Mouse (Mus musculus): Measurements from ENCODE around the gene Deup1. TPM values are rescaled to one million over a fixed set of nuclear protein-coding genes. Genes with fewer than 3 reads are reported as not detected.
A peak's percentile ranks its signal among the peaks of the same experiment; 100 is the strongest.

The Deup1 gene
- polyA plus RNA-seq, 1 experiment from 2014 or later, result 0.13 TPM

DNA sequence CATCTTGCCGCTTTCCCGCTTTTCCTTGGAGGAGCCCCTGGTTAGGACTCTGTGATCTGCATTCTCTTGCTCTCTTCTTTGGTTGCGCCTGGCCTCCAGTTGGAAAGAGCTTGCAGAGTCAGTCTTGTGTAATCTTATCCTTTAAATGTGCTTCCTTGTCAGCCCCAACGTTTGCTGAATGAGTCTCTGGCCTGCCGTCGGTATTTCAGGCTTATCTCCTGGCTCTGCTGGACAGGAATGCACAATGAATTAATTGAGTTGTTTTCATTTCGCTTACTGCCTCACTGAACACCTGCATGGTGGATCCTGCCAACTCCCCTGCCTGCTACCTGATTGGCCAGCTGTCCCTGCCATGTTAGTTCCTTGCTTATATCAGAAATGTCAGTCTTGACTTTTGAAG is 114.8 kb downstream of the Deup1 start:
- Histone ChIP-seq H3K4me3 (ENCODE audit: low read depth, low read length) (no peak overlapping the region), H3K9ac (replicated peaks) (no peak overlapping the region), H3K9me3 (ENCODE audit: low read length) (no peaks in the 10 kb centered on the region), H3K36me3 (replicated peaks; ENCODE audit: insufficient read depth, low read length) (no peaks in the 10 kb centered on the region), H3K4me1 (ENCODE audit: insufficient read depth) (peaks cover 11% of the 10 kb centered on the region; the same call in 1 of the 2 replicates), H3K4me2 (ENCODE audit: low read depth, low read length) (no peak overlapping the region), H3K27me3 (ENCODE audit: insufficient read depth, low read length) (no peaks in the 10 kb centered on the region), H3K27ac (ENCODE audit: low read depth) (no peak overlapping the region)
- DNase-seq (no peak), ATAC-seq (no peak)
- TF ChIP-seq CTCF (IDR thresholded peaks at IDR 0.05; ENCODE audit: low read depth) (no peak), EP300 (IDR thresholded peaks at IDR 0.05; ENCODE audit: low read depth) (no peak)
- WGBS (ENCODE audit: insufficient replicate concordance), result 61% methylated on average over 7 of the region's 7 CpGs

DNA sequence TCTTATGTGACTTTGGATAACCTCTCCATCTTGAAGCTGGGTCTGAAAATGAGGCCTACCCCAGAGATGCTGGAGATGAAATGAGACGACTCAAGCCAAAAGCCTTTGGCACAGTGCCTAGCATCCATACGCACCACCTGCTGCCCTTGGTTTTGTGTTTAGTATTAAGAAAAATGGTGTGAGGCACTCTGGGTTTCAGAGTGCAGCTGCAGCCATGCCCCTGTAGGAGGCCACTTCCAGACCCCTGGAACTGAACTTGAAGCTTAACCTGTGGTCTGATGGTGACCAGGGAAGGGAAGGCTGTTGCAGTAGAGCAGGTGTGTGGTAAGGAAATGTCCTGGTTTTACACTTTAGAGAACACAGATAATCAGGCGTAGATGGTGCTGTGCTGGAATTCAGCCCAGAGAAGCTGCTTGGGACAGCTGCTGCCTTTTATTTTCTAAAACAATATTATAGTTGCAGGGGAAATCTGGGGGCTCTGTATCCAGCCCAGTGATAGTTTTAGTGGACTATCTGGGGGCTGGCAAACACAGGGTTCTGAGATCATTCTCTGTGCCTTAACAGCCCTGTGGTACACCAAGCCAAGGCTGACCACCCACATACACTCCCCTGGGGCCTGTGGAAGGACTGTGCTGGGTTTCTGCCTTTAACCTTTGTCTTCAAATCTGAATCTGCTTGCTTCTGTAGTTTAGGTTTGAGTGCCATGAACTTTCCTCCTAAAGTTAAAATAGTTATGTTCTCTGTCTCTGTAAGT is 117.0 kb downstream of the Deup1 start:
- H3K9me3 ChIP-seq (ENCODE audit: low read length), result no peaks in the 10 kb centered on the region
- DNase-seq, result no peak
- TF ChIP-seq EP300 (IDR thresholded peaks at IDR 0.05; ENCODE audit: low read depth) (no peak), CTCF (IDR thresholded peaks at IDR 0.05; ENCODE audit: low read depth) (0 out of 2 replicates have a peak, but pooled peaks have one; percentile 1)
- no peak overlapping the region for H3K4me3 ChIP-seq (ENCODE audit: low read depth, low read length)
- no peak overlapping the region for H3K27ac ChIP-seq (ENCODE audit: low read depth)
- peaks cover 18% of the 10 kb centered on the region for H3K4me1 ChIP-seq (ENCODE audit: insufficient read depth)
- no peak overlapping the region for H3K4me2 ChIP-seq (ENCODE audit: low read depth, low read length)
- H3K36me3 ChIP-seq (replicated peaks; ENCODE audit: insufficient read depth, low read length), result no peaks in the 10 kb centered on the region
- no peak for ATAC-seq
- no peak overlapping the region for H3K9ac ChIP-seq (replicated peaks)
- WGBS (ENCODE audit: insufficient replicate concordance), result 63% methylated on average over 3 of the region's 3 CpGs
- H3K27me3 ChIP-seq (ENCODE audit: insufficient read depth, low read length), result no peaks in the 10 kb centered on the region

Other genes starting within 250 kb of the Deup1 start
- gene Smco4, start 134.5 kb downstream of the Deup1 start, polyA plus RNA-seq (2015; fragmentation: Nextera tagmentation; extraction: Ambion mirVana), result 0.96 and 1.3 TPM in 2 replicates
- 1.8 and 2.2 TPM in 2 replicates for gene Slc36a4, start 81.8 kb upstream of the Deup1 start, polyA plus RNA-seq (2015; fragmentation: Nextera tagmentation; extraction: Ambion mirVana)
- gene Mtnr1b, start 246.6 kb upstream of the Deup1 start, polyA plus RNA-seq (2015; fragmentation: Nextera tagmentation; extraction: Ambion mirVana), result not detected in 2 replicates

Data from liver, postnatal 0 days (tissue).